Mouse (Mus musculus) liver, embryonic 14.5 days (tissue): ENCODE data around the gene Nudt17.

Experiments
- CTCF ChIP-seq: IDR thresholded peaks from 2 replicates; pipeline ENCODE4 v1.5.1; 2016; ENCODE audit warnings: antibody characterized with exemption, low read depth, control low read depth
- EP300 ChIP-seq: IDR thresholded peaks from 2 replicates; pipeline ENCODE4 v1.6.1; 2016; ENCODE audit warnings: antibody characterized with exemption, low read depth

GRCm38 (mm10) chr3:96704778-96705177, 3.6 kb downstream of the Nudt17 start:
- TF ChIP-seq EP300 (no peak), CTCF (peak; percentile 71)
